Mouse (Mus musculus): ENCODE results near the gene Xirp1. TPM values are rescaled to one million over a fixed set of nuclear protein-coding genes. Genes with fewer than 3 reads are reported as not detected.

The Xirp1 gene
- polyA plus RNA-seq (2012): not detected in 2 replicates

DNA sequence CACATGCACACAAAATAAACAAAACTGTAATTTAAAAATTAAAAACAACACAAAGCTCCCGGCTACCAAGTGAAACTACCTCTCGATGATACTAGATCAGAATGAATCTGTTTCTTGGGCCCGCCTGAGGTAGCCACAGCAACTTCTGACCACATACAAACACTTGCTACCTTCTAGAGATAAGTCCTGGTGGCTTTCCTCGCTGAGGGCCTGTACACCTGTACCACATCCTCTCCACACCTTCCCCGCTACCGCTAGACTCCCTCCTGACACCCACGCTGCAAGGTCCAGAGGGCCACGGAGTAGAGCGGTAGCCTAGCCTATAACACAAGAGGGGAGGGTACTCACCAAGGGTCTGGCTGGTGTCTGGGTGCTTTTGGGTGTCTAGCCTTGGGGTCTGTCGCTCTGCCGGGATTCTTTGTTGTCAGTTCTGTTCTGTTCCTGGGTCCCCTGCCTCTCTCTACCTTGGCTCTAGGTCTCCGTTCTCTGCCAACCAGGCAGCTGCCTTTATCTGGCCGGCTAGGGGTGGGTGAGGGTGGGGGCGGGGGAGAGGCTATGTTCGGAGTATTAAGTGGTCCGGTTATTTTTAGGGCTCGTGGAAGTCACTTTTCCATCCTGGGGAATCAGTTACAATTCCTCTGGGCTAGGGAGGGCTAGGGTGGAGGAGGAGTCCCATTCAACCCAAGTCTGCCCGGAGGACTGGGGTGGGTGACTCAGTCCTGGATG, at the start of gene Xirp1:
TSS of gene Xirp1 (minus strand) at position 513 of the 726 bp plus-strand sequence.
- no peak for TF ChIP-seq GATA1 (IDR thresholded peaks at IDR 0.05; ENCODE audit: low read length)

GRCm38 (mm10) chr9:120073169-120073568, 49.8 kb upstream of the Xirp1 start:
- TF ChIP-seq GATA1 (IDR thresholded peaks at IDR 0.05; ENCODE audit: low read length): no peak

DNA sequence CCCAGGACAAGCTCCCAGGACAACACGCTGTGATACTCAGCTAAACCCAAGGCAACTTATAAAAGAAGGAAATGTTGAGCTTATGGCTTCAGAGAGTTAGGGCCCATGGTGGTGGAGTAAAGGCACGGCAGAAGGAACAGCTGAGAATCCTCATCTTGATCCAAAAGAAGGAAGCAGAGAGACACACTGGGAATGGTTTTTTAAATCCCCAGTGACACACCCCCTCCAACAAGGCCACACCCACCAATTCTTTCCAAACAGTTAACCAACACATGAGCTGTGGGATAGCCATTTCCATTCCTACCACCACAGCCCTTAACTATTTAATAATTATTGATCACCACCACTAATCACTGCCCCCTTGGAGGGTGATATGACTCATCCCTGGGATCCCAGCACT, 47.9 kb upstream of the Xirp1 start:
- TF ChIP-seq GATA1 (IDR thresholded peaks at IDR 0.05; ENCODE audit: low read length): no peak

DNA sequence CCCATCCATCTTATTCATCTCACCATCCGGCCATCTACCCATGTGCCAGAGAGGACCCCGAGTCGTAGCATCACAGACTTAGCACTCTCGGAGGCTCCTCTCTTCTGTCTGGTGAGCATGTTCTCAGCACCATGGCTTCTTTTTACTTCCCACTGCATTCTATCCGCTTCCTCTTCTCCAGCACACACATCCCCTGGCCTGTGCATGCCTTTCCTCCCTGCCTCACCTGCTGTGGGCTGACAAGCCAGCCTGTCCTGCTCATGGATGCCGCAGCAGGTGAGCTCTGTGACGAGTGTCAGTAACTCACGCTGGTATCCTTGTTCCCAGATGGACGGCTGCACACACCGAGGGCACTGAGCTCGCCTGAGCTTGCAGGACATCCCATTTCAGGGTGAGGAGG, 46.4 kb upstream of the Xirp1 start, which contains the start of gene Cx3cr1:
TSS of gene Cx3cr1 (minus strand) at position 101 of the 400 bp plus-strand sequence.
- TF ChIP-seq GATA1 (IDR thresholded peaks at IDR 0.05; ENCODE audit: low read length): no peak

DNA sequence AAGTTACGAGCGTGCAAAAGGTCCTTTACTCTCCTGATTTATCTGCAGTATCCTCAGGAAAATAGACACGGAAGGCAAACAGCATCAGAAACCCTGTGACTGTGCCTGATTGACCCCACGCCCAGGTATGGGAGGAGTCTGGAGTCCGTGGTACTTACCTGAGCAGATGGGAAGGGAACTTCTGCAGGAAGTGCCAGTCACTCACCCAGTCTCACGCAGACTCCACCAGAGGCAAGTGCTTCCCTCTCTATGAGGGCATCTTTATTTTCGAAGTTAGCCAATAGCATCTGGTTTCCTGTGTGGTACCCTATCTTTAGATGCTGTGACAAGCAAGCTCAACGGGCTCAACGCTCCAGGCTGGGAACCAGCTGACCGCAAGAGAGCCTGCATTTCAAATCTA, 44.6 kb upstream of the Xirp1 start:
- no peak for TF ChIP-seq GATA1 (IDR thresholded peaks at IDR 0.05; ENCODE audit: low read length)

DNA sequence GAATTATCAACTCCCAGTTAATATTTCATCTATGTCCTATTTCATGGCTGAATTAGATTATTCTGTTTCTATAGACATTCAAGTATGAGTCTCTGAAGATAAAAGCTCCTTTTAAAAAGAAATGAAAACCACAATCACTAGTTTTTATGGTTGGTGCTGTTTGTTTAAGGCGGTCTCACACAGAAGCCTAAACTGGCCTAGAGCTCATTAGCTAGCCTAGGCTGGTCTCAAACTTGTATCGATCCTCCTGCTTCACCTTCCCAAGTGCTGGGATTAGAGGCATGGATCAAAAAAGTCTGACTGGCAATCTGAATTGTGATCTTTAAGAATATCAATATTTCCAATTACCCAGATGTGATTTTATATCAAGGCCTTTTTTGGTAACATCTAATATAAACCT, 44.2 kb upstream of the Xirp1 start:
- no peak for TF ChIP-seq GATA1 (IDR thresholded peaks at IDR 0.05; ENCODE audit: low read length)

DNA sequence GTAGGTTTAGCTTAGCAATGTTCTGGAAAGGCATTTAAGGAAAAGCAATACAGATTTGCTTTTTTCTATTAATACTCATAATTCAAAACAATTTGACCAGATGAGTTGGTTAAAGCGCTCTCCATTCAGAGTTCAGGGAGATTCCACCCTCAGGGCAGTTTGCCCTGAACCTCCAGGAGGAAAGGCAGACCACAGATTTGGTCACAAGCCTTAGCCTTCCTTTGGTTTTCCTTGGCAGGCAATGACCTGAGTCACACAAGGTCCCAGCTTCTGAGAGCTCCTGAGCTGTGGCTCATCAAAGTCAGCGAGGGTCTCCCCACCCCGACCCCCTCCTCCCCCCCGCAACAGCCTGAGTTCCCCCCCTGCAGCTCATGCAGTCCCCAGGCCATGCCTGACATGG, 40.9 kb upstream of the Xirp1 start:
- no peak for TF ChIP-seq GATA1 (IDR thresholded peaks at IDR 0.05; ENCODE audit: low read length)

- TF ChIP-seq GATA1 (IDR thresholded peaks at IDR 0.05; ENCODE audit: low read length): no peak
Observed at GRCm38 (mm10) chr9:120058730-120059129, 35.3 kb upstream of the Xirp1 start.

GRCm38 (mm10) chr9:120056201-120056600, 32.8 kb upstream of the Xirp1 start:
- TF ChIP-seq GATA1 (IDR thresholded peaks at IDR 0.05; ENCODE audit: low read length): no peak

DNA sequence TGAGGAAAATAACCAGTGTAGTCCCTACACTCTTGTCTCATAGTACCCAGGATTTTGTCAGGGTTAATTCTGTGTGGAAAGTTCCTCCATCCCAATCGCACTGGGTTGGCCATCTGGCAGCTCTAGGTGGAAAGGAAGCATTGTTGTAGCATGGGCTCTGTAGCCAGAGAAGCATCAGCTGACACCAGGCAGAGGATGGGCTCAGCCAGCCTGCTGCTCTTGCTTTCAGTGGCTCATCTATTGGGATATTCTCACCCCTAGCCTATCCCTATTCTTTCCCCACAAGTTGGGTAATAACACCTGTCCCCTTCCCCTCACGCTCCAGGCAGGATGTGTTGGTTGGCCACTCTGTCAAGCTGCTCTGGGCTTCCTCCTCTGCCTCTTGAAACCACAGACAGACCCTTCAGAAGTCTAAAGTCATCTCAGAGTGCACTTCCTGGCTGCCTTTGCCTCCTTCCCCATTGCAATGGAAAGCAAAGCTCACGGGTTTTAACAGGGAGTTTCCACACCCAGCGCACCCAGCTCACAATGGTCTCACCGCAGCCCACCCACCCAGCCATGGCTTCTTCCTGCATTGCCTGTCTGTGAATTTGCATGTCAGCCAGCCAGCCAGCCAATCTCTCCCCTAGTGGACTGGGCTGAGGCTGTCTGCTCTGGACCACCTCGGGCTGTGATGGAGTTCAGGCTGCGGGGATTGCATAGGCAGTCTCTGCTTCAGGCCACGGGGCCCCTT, 31.3 kb upstream of the Xirp1 start:
- no peak for TF ChIP-seq GATA1 (IDR thresholded peaks at IDR 0.05; ENCODE audit: low read length)

DNA sequence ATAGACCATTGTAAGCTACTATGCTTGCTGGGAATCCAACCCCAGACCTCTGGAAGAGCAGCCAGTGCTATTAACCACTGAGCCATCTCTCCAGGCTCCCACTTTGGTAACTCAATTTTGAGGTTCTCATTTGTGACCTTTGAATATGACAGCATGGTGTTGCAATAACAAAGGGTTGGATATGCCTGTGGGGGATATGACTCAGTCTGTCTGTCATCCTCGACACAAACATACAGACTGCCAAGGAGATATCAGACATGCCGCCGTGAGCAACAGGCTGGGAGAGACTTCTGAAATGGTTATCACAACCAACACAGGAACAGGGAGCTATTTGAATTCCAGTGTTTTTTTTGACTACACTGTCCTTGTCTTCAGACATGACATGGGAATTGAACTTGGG, 26.0 kb upstream of the Xirp1 start:
- no peak for TF ChIP-seq GATA1 (IDR thresholded peaks at IDR 0.05; ENCODE audit: low read length)

- TF ChIP-seq GATA1 (IDR thresholded peaks at IDR 0.05; ENCODE audit: low read length): no peak
Observed at GRCm38 (mm10) chr9:120048495-120048894, 25.1 kb upstream of the Xirp1 start.

DNA sequence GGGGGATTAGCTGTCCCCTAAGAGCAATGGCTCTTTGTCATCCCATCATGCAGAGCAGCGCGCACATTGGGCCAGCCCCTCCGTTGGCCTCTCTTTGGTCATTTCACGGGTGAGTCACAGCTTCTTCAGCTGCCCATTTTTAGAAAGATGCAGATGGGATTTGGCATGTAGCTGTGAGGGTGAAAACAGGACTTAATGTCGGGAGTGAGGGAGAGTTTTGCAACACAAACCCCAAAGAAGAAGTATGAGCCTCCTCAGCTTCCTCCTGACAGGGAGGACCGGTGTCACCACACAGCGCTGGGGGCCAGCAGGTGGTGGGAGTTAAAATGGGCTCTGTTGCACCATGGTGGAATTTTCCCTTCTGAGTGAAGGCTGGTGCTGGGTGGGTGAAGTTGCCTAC, 19.7 kb upstream of the Xirp1 start:
- no peak for TF ChIP-seq GATA1 (IDR thresholded peaks at IDR 0.05; ENCODE audit: low read length)

DNA sequence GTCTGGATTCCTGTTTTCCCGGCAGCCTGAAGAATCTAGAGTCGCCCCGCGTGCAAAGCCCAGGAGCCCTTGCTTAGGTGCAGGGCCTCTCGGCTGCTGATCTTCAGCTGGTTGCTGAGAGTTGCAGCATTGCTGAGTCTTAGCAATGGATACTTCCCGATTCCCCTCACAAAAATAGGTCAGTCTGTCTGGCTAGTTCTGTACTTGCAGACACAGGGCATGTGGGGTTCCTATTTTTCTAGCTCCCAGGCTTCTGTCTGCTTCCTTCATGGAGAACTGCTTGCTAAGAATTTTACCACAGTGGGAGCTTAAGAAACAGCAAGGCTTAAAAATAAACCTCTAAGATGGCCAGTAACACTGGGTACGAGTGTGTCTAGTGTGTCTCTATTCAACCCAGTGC, 14.0 kb upstream of the Xirp1 start:
- no peak for TF ChIP-seq GATA1 (IDR thresholded peaks at IDR 0.05; ENCODE audit: low read length)

DNA sequence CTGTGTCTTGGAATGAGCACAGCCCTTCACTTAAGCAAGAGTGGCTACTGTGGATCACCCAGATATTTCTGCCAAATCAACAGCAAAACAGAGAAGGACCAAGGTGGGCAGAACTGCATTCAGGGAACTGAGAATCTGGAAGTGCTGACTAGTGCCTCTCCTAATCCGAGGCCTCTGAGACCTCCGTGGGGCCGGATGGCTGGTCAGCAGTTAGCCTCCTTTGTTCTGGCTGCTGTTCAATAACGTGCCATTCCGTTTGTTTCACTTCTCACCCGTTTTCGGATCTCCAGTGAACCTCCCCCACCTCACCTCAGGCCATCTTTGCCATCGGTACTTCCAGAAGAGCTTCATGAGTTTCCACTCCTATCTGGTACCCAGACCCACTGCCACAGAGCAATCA, 11.0 kb upstream of the Xirp1 start:
- TF ChIP-seq GATA1 (IDR thresholded peaks at IDR 0.05; ENCODE audit: low read length): no peak

GRCm38 (mm10) chr9:120032710-120033109, 9.3 kb upstream of the Xirp1 start:
- TF ChIP-seq GATA1 (IDR thresholded peaks at IDR 0.05; ENCODE audit: low read length): no peak

- peak; percentile 25 for TF ChIP-seq GATA1 (IDR thresholded peaks at IDR 0.05; ENCODE audit: low read length)
Observed at GRCm38 (mm10) chr9:120030421-120030820, 7.0 kb upstream of the Xirp1 start.

Data from G1E-ER4 (cell line).